Mouse (Mus musculus) lung, embryonic 14.5 days (tissue): ENCODE data around the gene Ywhaq. TPM values are rescaled to one million over a fixed set of nuclear protein-coding genes. Genes with fewer than 3 reads are reported as not detected.
"Not testable (repeated sequence)": the region's sequence is repeated elsewhere in the genome, so short reads cannot be mapped to it uniquely, and the experiment has no call there.

Experiments used
- ATAC-seq: fragments of 200-750 bp; cut with Nextera tagmentation; 2 replicates; pipeline ENCODE4 v1.8.0; 2017; ENCODE audit warnings: mild to moderate bottlenecking, moderate TSS enrichment, moderate library complexity; ENCODE audit not compliant: insufficient read depth
- DNase-seq: peaks from one replicate; pipeline ENCODE4 v3.0.0-alpha.2; 2015
- H3K27ac ChIP-seq: fragments of 300-500 bp; sonication (generic); 2 replicates; pipeline ENCODE4 v1.5.1; 2014; ENCODE audit warnings: low read depth, mild to moderate bottlenecking, moderate library complexity
- H3K27me3 ChIP-seq: fragments of 300-500 bp; sonication (generic); 2 replicates; pipeline ENCODE4 v1.6.1; 2014; ENCODE audit warnings: low read length, control low read depth; ENCODE audit not compliant: insufficient read depth
- H3K36me3 ChIP-seq: fragments of 300-500 bp; sonication (generic); 2 replicates; pipeline ENCODE4 v1.6.1; 2014; ENCODE audit warnings: control low read depth; ENCODE audit not compliant: insufficient read depth
- H3K4me1 ChIP-seq: fragments of 300-500 bp; sonication (generic); 2 replicates; pipeline ENCODE4 v1.6.1; 2014; ENCODE audit warnings: antibody characterized with exemption, control low read depth; ENCODE audit not compliant: insufficient read depth
- H3K4me2 ChIP-seq: fragments of 300-500 bp; sonication (generic); 2 replicates; pipeline ENCODE4 v1.6.1; 2014; ENCODE audit warnings: mild to moderate bottlenecking
- H3K4me3 ChIP-seq: fragments of 300-500 bp; sonication (generic); 2 replicates; pipeline ENCODE4 v1.5.1; 2014; ENCODE audit warnings: low read depth, low read length
- H3K9ac ChIP-seq: fragments of 300-500 bp; sonication (generic); 2 replicates; pipeline ENCODE4 v1.6.1; 2014
- H3K9me3 ChIP-seq: fragments of 300-500 bp; sonication (generic); 2 replicates; pipeline ENCODE4 v1.6.1; 2016; ENCODE audit warnings: low read depth, low read length, control low read depth
- CTCF ChIP-seq: IDR thresholded peaks from 2 replicates; pipeline ENCODE4 v1.5.1; 2016; ENCODE audit warnings: antibody characterized with exemption, low read depth
- WGBS: fragments of 180-500 bp; shearing (Covaris S2); extraction: QIAGEN DNeasy Blood & Tissue Kit; methylation state at CpG from one replicate; pipeline ENCODE4 v1.1.7; 2014; 5-methylcytosine and 5-hydroxymethylcytosine counted together
- polyA plus RNA-seq: library from polyadenylated mRNA; unstranded; fragments of >200 nt; fragmentation: Nextera tagmentation; extraction: Ambion mirVana; gene quantifications from 2 replicates; pipeline ENCODE4 v1.2.1, GENCODE M21; 2014

Gene Ywhaq
- polyA plus RNA-seq, 1 experiment from 2014 or later = 805 TPM

DNA sequence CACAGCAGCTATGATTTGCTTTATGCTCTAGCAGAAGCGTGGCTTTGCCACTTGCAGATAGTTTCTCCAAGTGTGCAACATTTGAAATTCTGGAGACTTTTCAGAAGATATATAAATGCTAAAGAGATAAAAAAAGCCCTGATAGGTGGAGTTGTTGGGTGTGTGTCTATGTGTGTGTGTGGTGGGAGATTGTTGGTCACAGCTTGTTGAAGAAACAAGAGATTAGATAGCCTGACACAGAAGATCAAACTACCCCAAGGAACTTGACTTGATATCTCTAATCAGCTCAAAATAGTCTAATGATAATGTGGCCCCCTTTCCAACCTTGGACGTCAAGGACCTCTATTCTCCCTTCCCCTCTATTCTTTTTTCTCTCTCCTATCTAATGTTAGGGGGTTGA lies 6.8 kb downstream of the Ywhaq start:
- Histone ChIP-seq H3K36me3 (peaks cover 88% of the 10 kb centered on the region), H3K9ac (no peak overlapping the region), H3K4me1 (peaks cover 5% of the 10 kb centered on the region), H3K4me2 (no peak overlapping the region), H3K27me3 (no peaks in the 10 kb centered on the region), H3K4me3 (no peak overlapping the region), H3K9me3 (peaks cover 5% of the 10 kb centered on the region; the same call in 1 of the 2 replicates), H3K27ac (no peak overlapping the region)
- ATAC-seq (no peak), DNase-seq (no peak)
- TF ChIP-seq CTCF = no peak
- WGBS = 85% methylated on average over 2 of the region's 2 CpGs

DNA sequence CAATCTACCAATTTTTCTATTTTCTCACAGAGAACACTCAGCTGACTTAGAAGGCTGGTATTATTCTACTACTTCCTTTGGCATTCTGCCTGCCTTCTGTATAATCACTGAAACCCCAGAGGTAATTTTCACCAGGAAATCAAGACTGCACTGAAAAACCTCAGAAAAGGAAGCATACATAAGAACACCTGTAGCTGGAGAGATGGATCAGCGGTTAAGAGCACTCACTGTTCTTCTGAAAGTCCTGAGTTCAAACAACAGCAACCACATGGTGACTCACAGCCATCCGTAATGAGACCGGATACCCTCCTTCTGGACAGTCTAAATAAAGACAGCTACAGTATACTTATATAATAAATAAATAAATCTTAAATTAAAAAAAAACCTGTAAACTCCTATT lies 7.8 kb downstream of the Ywhaq start:
- no peak overlapping the region for H3K9ac ChIP-seq
- no peak overlapping the region for H3K4me3 ChIP-seq
- H3K4me2 ChIP-seq = no peak overlapping the region
- no peak overlapping the region for H3K27ac ChIP-seq
- no peak for TF ChIP-seq CTCF
- no peaks in the 10 kb centered on the region for H3K27me3 ChIP-seq
- H3K9me3 ChIP-seq = peaks cover 5% of the 10 kb centered on the region; the same call in 1 of the 2 replicates
- ATAC-seq (no peak), DNase-seq (no peak)
- H3K36me3 ChIP-seq = peaks cover 87% of the 10 kb centered on the region
- WGBS = 95% methylated on average over 3 of the region's 3 CpGs
- no peaks in the 10 kb centered on the region for H3K4me1 ChIP-seq

DNA sequence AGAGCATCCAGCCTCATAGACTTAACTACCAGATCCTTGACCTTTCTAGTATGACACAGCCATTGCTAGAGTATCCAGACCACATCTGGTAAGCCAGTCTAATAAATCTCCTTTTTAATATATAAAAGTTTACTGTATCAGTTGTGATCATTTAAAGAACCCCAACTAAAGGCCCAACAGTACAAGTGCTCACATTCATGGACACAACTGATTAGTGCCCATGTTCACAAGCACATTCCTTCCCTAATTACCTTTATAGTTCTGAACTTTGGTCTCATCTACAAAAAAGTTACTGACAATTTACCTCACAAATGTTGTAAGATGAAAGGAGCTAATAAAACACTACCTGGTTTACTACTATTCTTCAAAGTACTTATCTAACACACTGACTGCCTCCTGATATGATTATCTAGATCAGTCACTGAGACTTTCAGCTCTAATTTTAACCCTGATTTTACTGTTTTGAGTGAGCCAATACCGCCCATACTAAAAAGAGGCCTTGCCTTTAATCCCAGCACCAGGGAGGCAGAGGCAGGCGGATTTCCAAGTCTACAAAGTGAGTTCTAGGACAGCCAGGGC lies 8.6 kb downstream of the Ywhaq start:
- H3K9ac ChIP-seq = no peak overlapping the region
- H3K36me3 ChIP-seq = peaks cover 84% of the 10 kb centered on the region
- no peak overlapping the region for H3K4me2 ChIP-seq
- H3K27ac ChIP-seq = no peak overlapping the region
- no peak for DNase-seq
- ATAC-seq = no peak
- no peaks in the 10 kb centered on the region for H3K27me3 ChIP-seq
- H3K4me1 ChIP-seq = no peaks in the 10 kb centered on the region
- H3K9me3 ChIP-seq = peaks cover 5% of the 10 kb centered on the region; the same call in 1 of the 2 replicates
- 99% methylated on average over 2 of the region's 2 CpGs for WGBS
- TF ChIP-seq CTCF = no peak
- H3K4me3 ChIP-seq = no peak overlapping the region

DNA sequence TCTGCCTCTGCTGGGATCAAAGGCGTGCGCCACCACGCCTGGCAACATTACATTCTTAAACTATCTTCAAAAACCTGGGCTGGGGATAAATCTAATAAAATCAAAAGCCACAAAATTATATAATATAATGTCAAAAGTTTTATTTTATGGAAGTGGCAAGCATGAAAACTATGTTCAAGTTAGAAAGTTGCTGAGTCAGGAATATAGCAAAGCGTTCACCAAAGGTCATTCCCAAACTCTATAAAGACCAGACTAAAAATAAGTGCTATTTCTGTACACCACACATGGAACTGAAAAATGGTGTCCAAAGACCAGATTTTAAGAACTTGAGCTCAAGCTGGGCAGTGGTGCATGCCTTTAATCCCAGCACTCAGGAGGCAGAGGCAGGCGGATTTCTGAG lies 14.7 kb downstream of the Ywhaq start:
- no peak overlapping the region for H3K27ac ChIP-seq
- no peak overlapping the region for H3K4me3 ChIP-seq
- peaks cover 66% of the 10 kb centered on the region for H3K36me3 ChIP-seq
- DNase-seq (no peak), ATAC-seq (no peak)
- no peak overlapping the region for H3K9ac ChIP-seq
- no peak for TF ChIP-seq CTCF
- H3K4me2 ChIP-seq = no peak overlapping the region
- H3K27me3 ChIP-seq = no peaks in the 10 kb centered on the region
- H3K9me3 ChIP-seq = no peaks in the 10 kb centered on the region
- H3K4me1 ChIP-seq = no peaks in the 10 kb centered on the region
- WGBS = 97% methylated on average over 5 of the region's 5 CpGs

DNA sequence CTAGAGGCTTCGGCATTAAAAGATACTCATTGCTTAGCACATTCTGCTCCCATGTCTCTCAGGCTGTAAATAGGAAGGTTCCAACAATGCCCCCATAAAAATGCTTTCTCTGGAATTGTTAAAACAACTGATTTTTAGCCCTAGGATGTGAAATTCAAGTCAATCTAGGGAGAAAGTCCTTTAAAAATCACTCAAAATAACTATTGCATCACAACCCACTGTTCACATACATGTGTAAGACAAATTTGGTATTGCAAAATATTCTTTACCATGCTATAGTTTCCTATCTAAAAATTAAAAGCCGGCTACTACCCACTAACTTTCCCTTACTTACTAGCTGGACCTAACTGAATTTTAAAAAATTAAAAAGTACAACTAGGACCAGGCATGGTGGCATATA lies 31.2 kb downstream of the Ywhaq start:
- Histone ChIP-seq H3K27me3 (no peaks in the 10 kb centered on the region), H3K4me2 (no peak overlapping the region), H3K9me3 (no peaks in the 10 kb centered on the region), H3K9ac (no peak overlapping the region), H3K4me3 (no peak overlapping the region), H3K36me3 (peaks cover 43% of the 10 kb centered on the region), H3K27ac (no peak overlapping the region), H3K4me1 (no peaks in the 10 kb centered on the region)
- WGBS = 93% methylated on average over 2 of the region's 2 CpGs
- DNase-seq (no peak), ATAC-seq (no peak)
- TF ChIP-seq CTCF = no peak

DNA sequence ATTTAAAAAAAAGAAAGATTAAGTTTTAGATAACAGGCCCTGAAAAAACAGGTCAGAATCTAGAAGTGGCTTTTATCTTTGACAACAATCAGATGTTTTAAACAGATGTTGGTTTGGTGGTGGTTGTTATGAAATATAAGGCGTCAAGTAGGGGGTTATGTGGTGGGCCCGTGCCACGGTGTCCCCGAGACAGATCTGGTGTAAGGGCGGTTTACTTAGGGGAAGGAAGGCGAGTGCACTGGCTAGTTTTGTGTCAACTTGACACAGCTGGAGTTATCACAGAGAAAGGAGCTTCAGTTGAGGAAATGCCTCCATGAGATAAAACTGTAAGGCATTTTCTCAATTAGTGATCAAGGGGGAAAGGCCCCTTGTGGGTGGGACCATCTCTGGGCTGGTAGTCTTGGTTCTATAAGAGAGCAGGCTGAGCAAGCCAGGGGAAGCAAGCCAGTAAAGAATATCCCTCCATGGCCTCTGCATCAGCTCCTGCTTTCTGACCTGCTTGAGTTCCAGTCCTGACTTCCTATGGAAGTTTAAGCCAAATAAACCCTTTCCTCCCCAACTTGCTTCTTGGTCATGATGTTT lies 38.6 kb downstream of the Ywhaq start:
- not testable (repeated sequence) for H3K27me3 ChIP-seq, H3K4me1 ChIP-seq, H3K4me2 ChIP-seq, ATAC-seq, H3K4me3 ChIP-seq, H3K27ac ChIP-seq, H3K9ac ChIP-seq, H3K36me3 ChIP-seq, H3K9me3 ChIP-seq, DNase-seq
- 58% methylated on average over 6 of the region's 6 CpGs for WGBS

DNA sequence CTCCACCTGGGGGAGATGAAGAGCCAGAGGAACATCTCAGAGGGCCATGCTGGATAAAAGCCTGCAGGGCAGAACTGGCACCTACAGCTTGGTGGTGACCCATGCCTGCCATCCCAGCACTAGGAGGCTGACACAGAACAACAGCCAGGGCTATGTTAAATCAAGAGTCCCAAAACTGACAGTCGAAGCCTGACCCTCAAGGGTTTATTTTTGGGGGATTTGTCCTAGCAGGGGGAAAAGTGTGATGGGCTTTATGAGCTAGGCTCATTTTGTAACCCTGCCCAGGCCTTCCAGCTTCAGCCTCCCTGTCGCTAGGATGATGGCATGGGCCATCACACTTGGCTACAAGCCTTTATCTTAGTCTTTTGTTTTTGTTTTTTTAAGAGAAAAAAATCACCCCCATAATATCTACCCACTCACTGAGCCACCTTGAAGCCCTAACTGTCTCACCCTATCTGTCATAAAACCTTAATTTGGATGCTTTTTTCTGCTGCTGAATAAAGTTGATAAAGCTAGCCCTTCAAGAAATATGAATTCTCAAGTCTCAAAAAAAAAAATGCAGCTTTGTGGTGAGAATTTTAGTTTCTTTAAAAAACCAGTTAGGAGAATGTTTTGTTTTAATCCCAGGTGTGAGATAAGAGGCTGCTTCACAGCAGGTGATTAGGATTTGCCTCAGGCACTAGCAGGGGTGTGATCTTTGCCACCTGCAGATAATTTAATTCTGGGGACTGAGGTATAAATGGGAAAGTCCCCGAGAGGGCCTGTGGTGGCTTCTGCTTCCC lies 41.9 kb downstream of the Ywhaq start:
- 32% methylated on average over 3 of the region's 3 CpGs for WGBS
- no peaks in the 10 kb centered on the region for H3K9me3 ChIP-seq

More for the DNA sequence above, 41.9 kb downstream of the Ywhaq start:
- Histone ChIP-seq H3K9ac (no peak overlapping the region), H3K27ac (no peak overlapping the region), H3K4me3 (no peak overlapping the region), H3K36me3 (no peaks in the 10 kb centered on the region), H3K4me1 (no peaks in the 10 kb centered on the region), H3K4me2 (no peak overlapping the region), H3K27me3 (no peaks in the 10 kb centered on the region)
- ATAC-seq (no peak), DNase-seq (no peak)
- TF ChIP-seq CTCF = no peak
